Mouse (Mus musculus): Measurements from ENCODE around the gene Tfap2a. TPM values are rescaled to one million over a fixed set of nuclear protein-coding genes. Genes with fewer than 3 reads are reported as not detected.

Gene Tfap2a
- polyA plus RNA-seq, 1 experiment from 2014 or later: 20.6 TPM

Other genes starting within 250 kb of the Tfap2a start
- 6.7 and 7.4 TPM in 2 replicates for gene Gcnt2, start 121.4 kb upstream of the Tfap2a start, polyA plus RNA-seq (2014; fragmentation: Nextera tagmentation; extraction: Ambion mirVana)

Data from hindbrain, embryonic 11.5 days (tissue).